Mouse (Mus musculus) heart, postnatal 0 days (tissue): ENCODE measurements around the gene Ptpn11.

Experiments
- CTCF ChIP-seq: IDR thresholded peaks from 2 replicates; pipeline ENCODE4 v1.5.1; 2016; ENCODE audit warnings: antibody characterized with exemption, control low read depth, low read depth
- EP300 ChIP-seq: IDR thresholded peaks from 2 replicates; pipeline ENCODE4 v1.6.1; 2016; ENCODE audit warnings: antibody characterized with exemption, low read depth

GRCm38 (mm10) chr5:121122577-121122976 lies 68.6 kb downstream of the Ptpn11 start:
- TF ChIP-seq CTCF (no peak), EP300 (no peak)
